Mouse (Mus musculus) heart, postnatal 36 days (tissue): ENCODE results near the gene Cpm. TPM values are rescaled to one million over a fixed set of nuclear protein-coding genes. Genes with fewer than 3 reads are reported as not detected.
"Not testable (repeated sequence)": the region's sequence is repeated elsewhere in the genome, so short reads cannot be mapped to it uniquely, and the experiment has no call there.

Experiments
- DNase-seq, 2 experiments: peaks; one replicate each; pipeline ENCODE4 v3.0.0; 2021 to 2022
- intact Hi-C: fragments of 180-260 bp; cut with DNase I; formaldehyde crosslinking; loops from one replicate; pipeline ENCODE4 v1.15.1; 2025
- total RNA-seq, 2 experiments: library from RNA; stranded (reverse); gene quantifications; 2 replicates each; pipeline ENCODE4 v1.2.3; 2021

Gene Cpm
- total RNA-seq, 2 experiments from 2014 or later, result 3.7 to 3.9 TPM

DNA sequence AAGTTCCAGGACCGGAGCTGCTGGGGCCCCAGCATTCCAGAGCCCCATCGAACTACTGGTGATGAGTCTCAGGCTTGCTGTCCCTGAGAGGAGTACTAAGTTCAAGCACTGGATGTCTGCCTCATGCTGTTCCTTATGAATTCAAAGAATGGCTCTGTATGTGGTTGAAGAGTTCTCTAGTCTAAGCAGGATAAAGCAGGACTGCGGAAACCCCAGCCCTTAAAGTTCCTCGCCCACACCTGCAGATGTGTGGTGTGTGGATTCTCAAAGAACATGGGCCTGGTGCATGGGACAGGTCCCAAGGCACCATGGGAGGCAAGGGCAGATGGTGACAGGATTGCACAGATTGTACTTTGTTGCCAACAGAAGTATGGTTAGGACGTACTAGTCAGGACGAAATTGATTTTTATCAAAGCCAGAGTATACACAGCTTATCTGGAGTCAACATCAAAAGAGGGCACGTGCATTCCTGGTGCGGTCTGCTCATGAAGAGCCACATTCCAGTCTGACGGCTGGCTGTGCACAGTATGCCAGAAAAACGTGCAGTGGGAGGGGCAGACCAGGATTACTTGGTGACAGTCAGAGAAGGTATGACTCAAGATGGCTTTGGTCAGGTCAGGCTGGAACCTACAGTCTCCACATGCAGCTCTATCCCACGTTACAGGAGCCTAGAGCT, 100.0 kb downstream of the Cpm start:
- intact Hi-C loops, result no loop called here
- no peak for DNase-seq

DNA sequence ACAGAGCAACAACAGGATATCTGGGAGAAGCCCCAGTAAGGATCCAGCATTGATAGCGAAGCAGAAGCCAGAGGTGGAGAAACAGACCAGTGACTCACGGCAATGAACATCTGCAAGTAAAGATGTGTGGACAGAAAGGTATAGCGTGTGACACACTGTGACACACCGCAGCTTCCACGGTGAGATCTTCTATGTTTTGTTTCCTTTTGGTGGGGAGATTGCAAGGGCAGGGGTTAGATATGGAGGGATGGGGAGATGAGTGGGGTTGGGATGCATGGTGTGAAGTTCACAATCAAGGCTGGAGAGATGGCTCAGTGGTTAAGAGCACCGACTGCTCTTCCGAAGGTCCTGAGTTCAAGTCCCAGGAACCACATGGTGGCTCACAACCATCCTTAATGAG, 100.8 kb downstream of the Cpm start:
- intact Hi-C loops, result no loop called here
- DNase-seq, result no peak

DNA sequence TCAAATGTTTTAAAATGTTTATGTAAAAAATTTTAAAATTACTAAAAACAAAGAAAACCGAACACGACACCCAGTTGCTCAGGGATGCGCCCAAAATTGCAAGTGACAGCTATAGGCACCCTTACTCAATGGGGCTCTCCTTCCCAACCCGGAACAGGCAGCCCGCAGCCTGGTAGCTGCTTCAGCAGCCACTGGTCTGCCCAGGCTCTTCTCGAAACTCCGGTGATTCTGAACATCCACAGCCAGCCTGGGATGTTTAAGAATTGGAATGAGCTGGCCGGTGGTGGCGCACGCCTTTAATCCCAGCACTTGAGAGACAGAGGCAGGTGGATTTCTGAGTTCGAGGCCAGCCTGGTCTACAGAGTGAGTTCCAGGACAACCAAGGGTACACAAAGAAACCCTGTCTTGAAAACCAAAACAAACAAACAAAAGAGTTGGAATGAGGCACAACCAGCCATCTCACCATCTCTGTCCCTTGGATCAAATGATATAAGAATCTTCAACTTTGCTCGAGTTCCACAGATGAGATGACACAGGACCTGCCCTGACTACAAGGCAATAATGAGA, 101.4 kb downstream of the Cpm start:
- DNase-seq, result no peak
- intact Hi-C loops, result loop anchor here (1.0 kb wide), 1 partner anchor 380 kb away; no protein-coding TSS in a partner anchor

DNA sequence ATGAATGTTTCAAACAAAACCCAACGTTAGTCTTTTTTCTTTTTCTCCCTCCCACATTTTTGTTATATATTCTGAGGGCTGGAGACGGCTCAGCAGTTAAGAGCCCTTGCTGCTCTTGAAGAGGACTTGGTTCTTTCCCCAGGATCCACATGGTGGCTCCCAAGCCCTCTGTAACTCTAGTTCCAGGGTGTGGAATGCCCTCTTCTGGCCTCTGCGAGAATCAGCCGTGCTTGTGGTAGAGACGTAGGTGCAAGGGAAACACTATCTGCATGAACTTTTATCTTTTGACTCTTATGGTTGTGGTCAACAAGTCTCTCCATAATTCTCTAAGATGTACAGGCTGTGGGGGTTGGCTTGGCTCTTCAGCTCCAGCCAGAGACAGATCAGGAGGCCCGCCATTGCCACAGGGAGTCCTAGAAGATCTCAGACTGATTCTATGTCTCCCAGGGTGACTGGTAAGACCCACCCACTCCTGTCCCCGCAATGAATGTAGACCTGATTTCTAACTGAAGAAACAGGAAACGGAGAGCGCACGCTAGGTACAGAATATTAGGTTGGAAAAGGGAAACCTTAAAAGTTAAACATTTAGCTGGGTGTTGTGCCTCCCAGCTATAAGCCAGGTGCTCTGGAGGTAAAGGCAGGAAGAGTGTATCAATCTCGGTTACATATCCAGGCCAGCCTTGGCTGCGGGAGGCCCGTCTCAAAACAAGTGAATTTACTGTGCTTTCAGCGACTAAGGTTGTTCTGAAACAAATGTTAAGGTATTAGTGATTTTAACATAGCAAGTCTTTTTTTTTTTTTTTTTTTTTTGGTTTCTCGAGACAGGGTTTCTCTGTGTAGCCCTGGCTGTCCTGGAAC, 102.2 kb downstream of the Cpm start:
- peak; percentile 51 to 52 for DNase-seq
- intact Hi-C loops, result loop anchor here (1.0 kb wide), 1 partner anchor 379 kb away; no protein-coding TSS in a partner anchor

DNA sequence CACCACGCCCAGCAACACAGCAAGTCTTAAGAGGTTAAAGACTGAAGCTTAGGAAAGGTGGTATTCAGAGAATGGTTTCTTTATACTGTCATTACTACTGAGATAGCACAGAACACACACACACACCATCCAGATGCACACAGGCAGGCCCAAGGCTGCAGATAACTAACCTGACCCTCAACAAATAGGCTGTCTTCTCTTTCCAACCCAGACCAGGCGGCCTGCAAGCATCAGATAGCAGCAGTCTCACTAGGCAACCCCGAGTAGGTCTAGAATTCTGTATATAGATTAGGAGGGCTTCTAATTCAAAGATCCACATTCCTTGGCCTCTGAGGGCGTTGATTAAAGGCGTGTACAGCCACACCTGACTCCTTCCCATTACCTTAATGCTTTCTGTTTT, 102.9 kb downstream of the Cpm start:
- intact Hi-C loops, result no loop called here
- DNase-seq, result no peak

DNA sequence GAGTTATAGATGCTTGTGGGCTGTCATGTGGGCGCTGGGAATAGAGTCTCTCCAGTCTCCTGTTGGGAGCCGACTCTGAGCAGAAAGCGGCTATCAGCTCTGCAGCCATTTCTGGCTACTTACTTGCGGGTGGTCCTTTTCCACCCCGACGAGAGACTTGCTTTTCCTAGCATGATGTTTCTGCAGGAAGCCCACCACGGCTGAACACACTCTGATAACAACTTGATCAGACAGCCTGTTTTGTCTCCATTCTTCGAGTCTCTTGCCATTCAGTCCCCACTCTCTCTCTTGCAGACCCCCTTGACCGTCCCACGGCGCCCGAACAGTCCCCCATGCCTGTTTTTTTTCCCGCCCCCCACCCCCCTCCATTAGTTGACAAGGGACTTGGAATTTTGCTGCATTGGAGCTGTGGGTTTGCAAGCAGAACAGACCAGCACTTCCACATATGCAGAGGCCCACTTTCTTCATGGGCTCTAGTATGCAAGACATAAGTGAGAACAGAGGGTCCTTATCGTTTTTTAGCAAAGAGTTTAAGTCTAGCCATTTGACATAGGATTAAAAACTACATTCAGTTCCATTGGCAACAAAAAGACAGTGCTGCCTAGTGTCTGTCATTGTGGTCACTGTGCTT, 103.8 kb downstream of the Cpm start:
- intact Hi-C loops, result no loop called here

DNA sequence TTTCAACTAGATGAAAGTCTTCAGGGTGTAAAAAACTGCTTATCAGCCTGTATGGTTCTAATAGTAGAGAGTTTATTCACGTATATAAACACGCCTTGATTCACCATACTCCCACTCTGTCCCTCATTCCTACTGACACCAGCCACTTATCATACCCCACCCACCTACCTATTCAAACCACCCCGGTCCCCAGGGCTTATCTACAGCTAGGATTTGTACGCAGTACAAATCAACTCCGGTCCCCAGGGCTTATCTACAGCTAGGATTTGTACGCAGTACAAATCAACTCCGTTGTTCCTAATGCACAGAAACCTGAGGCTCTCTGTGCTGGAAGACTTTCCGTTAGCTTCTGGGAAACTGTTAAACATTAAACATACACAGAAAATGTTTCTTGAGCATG, 104.3 kb downstream of the Cpm start:
- intact Hi-C loops, DNase-seq: not testable (repeated sequence)

More for the DNA sequence above, 103.8 kb downstream of the Cpm start:
- no peak for DNase-seq

DNA sequence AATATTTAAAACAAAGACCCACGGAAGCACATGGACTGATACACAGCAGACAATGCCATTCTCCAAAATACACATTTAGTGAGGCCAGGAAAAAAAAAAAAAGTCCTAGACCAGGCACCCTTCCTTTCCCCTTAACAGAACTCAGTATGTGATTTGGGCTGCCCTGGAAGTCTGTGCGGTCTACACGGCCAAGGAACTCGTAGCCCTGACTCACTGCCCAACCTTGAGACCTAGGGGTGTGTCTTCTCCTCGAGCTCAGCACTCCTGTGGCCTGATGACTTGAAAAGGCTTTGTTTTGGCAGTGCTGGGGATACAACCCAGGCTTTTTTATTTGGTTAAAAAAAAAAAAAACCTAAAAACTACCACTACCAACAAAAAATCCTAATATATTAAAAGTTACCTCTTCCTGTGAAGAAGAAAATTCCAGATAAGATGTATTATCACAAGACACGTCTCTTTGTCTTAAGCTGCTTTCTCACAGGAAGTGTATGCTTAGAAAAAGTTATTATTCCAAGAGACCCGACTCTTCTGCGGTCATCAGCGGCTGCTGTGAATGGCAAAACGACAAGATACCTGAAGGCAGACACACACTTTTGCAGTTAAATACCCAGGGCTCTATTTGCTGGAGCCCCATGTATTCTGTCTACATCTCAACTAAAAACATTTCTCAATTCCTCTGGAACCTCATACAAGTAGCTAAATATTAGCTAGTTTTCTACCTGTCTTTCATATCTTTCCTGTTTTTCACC, 105.0 kb downstream of the Cpm start:
- DNase-seq, intact Hi-C loops: not testable (repeated sequence)

DNA sequence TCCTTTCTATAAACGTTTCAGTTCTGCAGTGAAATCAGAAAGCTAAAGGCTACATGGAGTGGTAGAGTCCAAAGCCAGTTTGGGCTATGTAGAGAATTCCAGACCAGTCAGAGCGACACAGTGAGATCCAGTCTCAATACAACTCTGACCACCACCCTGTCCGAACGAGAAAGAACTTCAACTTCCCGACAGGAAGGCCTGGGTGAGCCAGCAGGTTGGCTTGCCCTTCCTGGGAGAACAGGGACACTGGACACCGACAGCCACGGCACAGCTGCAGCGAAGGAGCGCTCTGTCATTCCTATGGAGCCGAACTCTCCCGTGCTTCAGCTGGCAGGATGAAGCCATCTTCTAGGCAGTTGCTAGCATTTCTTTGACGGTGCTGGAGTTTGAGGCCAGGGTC, 106.1 kb downstream of the Cpm start:
- intact Hi-C loops, DNase-seq: not testable (repeated sequence)

DNA sequence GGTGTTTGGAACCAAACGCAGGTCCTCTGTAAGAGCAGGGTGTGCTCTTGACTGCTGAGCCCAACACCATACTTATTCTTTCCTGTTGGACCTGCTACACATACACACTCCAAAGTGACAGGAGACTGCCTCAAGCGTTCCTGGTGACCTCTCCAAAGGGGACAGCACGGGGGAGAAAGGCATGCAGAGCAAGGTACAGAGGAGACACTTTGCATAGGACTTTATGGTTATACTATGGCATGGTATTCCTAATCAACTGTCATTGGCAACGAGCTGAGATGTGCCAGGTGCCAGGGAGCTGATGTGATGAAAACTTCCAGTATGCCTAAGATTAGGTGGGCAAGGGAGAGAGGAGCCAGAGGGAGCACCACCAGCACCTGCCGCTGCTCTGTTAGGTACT, 107.3 kb downstream of the Cpm start:
- intact Hi-C loops, result no loop called here

More for the DNA sequence above, 107.3 kb downstream of the Cpm start:
- DNase-seq, result no peak

Other genes starting within 250 kb of the Cpm start
- gene Cpsf6, start 249.5 kb upstream of the Cpm start, total RNA-seq, result 10 to 100 TPM; 30.0 to 33.7 TPM
- 10 to 100 TPM; 46.9 to 48.2 TPM for gene Mdm2, start 81.3 kb downstream of the Cpm start, total RNA-seq
- gene Slc35e3, start 116.9 kb downstream of the Cpm start, total RNA-seq, result 1 to 10 TPM; 6.4 to 8.8 TPM
- gene Nup107, start 163.2 kb downstream of the Cpm start, total RNA-seq, result 1 to 10 TPM; 6.6 to 9.0 TPM
- gene Rap1b, start 216.5 kb downstream of the Cpm start, total RNA-seq, result 10 to 100 TPM; 50.7 to 63.9 TPM